Mouse (Mus musculus) frontal cortex, postnatal 10 days (tissue): ENCODE results near the gene Wdr60.

Source experiments
- DNase-seq, 2 experiments: peaks; one replicate each; pipeline ENCODE4 v3.0.0; 2022; ENCODE audit warnings: low spot score in 2 of 2, mixed read lengths in 1 of 2

Wdr60 gene

GRCm38 (mm10) chr12:116183212-116183935 is 79.4 kb downstream of the Wdr60 start:
- DNase-seq: no peak

GRCm38 (mm10) chr12:116182376-116182775 is 80.4 kb downstream of the Wdr60 start:
- DNase-seq: no peak

- no peak for DNase-seq
Observed at GRCm38 (mm10) chr12:116181436-116182050, 81.3 kb downstream of the Wdr60 start.

GRCm38 (mm10) chr12:116176930-116177329 is 85.9 kb downstream of the Wdr60 start:
- no peak for DNase-seq

- DNase-seq: no peak
Observed at GRCm38 (mm10) chr12:116169666-116170065, 93.2 kb downstream of the Wdr60 start.

GRCm38 (mm10) chr12:116165368-116165767 is 97.5 kb downstream of the Wdr60 start:
- DNase-seq: no peak

GRCm38 (mm10) chr12:116159695-116160094 is 103.1 kb downstream of the Wdr60 start:
- DNase-seq: no peak

- DNase-seq: no peak
Observed at GRCm38 (mm10) chr12:116159223-116159622, 103.6 kb downstream of the Wdr60 start.

- DNase-seq: no peak
Observed at GRCm38 (mm10) chr12:116156792-116157532, 105.9 kb downstream of the Wdr60 start.
